Mouse (Mus musculus): ENCODE data around the gene Hoxa5. TPM values are rescaled to one million over a fixed set of nuclear protein-coding genes. Genes with fewer than 3 reads are reported as not detected.

Hoxa5 gene
- total RNA-seq (2021) = 1 to 10 TPM; 1.9 to 3.5 TPM
- long read RNA-seq, experiment 1 = 0 reads
- long read RNA-seq, experiment 2, partial matches to known transcripts = 0 of 1 reads
- long read RNA-seq, experiment 2, other reads (novel, unspliced or antisense) = 1 of 1 reads

DNA sequence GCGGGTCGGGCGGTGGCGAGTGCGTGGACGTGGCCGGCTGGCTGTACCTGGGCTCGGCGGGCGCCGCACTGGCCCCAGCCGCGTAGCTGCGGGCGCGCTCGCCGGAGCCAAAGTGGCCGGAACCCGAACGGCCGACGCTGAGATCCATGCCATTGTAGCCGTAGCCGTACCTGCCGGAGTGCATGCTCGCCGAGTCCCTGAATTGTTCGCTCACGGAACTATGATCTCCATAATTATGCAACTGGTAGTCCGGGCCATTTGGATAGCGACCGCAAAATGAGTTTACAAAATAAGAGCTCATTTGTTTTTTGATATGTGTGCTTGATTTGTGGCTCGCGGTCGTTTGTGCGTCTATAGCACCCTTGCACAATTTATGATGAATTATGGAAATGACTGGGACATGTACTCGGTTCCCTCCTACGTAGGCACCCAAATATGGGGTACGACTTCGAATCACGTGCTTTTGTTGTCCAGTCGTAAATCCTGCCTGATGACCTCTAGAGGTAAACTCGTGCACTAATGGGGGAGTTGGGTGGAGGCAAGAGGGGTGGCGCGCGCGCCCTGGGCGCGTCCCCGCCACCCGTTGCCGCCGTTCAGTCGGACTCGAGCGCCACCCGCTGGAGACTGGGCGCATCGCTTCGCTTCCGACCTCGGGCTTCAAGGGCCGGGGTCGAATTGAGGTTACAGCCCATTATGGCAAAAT is at the start of gene Hoxa5:
TSS of gene Hoxa5 (minus strand) at position 538 of the 703 bp plus-strand sequence.
- peak; percentile 71 for DNase-seq

DNA sequence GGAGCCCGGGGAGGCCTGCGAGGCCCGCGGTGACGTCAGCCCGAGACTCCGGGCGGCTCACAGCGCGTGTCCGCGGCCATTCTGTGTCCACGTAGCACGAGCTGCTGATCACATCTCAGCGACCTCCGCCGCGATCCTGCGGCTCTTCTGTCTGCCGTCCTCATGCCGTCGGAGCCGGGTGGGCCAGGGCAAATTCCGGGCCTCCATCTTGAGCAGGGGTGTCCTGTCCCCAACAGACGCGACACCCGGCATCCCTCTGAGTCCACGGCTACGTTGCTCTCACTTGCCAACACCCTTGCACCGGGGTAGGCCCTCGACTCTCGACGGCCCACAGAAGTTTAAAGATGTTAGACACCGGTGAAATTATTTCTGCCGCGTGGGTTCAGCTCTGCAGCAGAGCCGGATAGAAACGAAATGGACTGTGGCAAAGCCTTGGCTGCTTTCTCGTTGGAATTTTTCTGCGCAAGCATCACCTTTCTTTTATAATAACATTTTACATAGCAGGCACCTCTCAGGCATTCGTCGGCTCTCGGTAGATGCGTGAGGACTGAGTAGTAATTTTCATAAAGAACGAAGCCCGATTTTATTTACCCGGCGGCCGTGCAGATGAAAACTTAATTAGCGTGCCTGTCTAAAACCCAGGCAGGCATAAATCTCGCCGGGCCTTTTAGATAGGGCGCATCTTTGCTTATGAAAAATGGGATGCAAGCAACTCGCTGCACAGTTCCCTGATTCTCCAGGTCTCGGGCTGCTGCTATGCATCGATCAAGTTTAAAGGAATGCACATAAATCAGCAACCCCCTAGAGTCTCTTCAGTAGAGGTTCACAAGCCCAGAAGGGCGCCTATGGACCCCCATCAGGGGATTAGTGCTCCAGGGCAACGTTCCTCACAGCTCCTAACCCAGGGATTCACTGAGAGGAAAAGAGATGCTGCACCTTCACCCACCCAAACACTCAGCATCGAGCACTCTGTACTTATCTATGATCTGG is 49.4 kb upstream of the Hoxa5 start:
- DNase-seq = no peak

DNA sequence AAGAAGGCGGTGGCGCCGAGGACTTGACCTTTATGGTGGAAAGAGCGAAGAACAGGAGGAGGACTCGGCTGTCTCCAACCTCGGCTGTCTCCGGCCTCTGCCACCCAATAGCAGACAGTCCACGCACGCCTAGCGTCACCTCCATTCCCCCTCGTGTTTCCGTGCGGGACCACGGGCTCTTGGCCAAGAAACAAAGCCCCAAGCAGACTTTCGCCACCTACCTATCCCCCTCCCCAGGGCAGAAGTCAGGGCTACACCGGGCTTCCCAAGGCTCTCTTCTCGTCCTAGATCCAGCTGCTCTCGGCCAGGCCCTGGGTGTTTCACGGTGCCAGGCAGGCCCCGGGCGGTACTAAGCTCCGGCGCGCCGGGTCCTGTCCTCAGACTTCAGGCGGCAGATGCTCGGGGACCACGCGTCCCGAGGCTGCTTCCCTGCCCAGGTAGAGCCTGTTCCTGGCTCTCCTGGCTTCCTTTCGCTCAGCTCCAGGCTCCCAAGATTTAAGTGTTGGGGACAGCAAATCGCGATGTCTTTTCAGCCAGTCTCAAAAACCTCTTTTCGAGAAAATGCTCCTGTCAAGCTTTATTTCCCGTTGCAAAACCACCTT is 48.5 kb upstream of the Hoxa5 start:
- no peak for DNase-seq

DNA sequence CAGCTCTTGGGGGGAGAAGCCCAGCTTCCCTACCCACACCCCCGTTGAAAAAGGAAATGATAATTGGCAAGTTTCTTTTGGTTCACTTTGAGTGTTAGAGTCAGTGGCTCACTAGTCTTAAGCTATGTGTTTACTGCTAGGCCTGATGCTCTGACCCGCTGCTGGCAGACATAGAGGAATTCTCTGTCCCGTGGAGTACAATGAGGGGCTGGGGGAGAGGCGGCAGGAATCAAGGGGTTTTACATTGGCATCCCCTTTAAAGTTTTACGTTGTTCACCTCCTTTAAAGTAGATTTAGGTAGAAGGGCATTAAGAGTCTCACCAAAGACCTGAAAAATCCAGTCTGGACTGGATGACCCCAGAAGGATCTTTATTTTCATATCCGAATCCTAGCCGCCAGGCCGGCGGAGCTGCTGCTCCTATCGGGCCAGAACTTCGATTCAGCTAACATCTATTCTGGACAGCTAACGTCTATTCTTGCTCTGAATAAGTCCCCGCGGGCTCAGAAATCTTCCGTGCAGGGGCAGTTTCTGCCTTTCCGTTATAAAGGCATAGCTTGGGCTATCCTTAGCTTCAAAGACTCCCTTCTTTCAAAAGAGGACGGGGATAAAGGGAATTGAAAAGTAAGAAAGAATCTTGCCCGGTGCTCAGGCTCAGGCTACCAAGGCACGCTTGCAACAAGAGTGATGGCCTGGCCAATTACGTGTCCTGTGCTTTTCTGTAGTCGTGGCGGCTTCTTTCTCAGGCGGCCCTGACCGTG is 47.8 kb upstream of the Hoxa5 start:
- DNase-seq = no peak

- DNase-seq = no peak
Measured at GRCm38 (mm10) chr6:52251177-52251879, 46.9 kb upstream of the Hoxa5 start.

DNA sequence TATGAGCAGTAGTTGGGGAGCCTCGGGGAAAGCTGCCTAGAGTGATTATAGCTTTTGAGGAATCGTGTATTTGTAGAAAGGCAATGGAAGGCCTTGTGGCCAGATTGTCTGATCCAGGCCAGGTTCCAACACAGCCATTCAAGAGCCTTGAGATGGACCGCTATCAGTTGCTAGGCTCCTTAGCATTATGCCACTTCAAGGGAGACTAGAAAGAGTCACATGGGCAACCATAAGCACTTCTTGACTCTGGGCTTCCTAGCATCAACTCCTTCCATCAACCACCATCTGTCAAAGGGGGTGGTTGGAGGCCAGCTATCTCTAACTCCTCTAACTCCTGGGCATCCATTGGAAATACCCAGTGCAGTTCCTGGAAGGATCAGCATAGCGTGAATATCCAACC is 45.4 kb upstream of the Hoxa5 start:
- DNase-seq = no peak

DNA sequence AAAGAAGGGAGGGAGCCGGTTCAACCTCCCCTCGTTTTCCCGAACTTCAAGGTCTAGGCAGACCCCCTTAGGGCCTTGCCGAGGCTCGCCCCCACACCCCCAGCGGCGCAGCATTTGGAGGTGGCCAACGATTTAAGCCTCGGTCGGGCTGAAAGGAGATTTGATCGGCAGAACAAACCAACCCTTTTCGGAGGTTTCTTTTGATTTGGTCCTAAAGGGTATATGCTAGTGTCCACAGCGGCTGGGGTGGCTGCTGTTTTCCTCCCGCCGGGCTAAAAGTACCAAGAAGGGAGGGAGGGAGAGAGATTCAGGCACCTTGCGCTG is 45.0 kb upstream of the Hoxa5 start:
- DNase-seq = no peak

DNA sequence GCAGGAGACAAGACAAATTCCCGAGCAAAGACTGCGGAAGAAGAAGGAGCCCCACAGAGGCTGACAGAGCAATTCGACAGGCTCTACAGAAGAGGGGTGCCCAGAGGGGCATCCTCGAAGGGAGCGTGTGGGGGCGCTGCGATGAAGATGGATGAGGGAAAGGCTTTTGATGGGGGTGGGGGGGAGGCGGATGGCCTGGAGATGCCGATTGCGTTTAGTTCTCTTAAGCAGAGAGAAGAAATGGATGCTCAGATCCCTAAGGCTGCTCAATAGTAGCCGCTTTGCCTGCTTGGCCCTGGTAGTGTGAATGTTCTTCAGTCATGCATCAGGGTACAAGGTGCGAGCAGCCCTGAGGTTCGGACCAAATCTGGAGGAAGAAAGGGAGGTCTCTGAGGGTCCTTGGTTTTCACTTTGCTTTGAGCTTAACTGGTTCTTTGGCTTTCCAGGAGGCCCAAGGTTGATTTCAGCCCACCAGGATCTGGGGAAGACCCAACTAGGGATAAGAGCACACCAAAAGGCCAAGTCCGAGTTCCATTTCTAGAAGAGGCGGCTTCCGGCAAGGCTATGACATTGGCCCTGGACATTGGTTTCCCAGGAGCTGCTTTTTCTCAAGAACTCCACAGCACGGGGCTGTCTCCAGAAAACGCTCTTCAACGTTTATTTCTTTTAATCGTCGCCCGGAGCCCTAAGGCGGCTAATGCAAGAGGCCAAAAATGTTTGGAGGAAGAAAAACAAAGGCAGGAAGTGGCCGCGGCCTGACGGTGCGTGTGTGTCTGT is 44.4 kb upstream of the Hoxa5 start:
- no peak for DNase-seq

GRCm38 (mm10) chr6:52247766-52248637 is 43.6 kb upstream of the Hoxa5 start:
- DNase-seq = peak; percentile 5

DNA sequence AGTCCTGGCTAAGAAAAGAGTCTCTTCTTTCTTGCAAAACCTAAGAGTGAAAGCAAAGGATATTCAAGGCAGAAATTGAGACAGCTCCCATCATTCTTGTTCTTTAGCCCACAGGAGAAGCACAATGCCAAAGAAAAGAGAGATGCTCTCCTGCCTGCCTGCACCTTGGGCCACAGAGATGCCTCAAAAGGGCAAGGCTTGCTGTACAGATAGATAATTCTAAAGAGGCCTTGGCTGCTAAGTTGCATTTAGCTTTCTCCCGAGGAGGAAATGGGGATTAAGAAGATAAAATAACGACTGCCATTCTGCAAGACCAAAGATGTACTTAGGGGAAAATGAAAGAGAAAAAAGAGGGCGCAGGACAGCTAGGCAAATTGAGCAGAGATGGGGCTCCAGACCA is 42.5 kb upstream of the Hoxa5 start:
- peak; percentile 3 for DNase-seq

DNA sequence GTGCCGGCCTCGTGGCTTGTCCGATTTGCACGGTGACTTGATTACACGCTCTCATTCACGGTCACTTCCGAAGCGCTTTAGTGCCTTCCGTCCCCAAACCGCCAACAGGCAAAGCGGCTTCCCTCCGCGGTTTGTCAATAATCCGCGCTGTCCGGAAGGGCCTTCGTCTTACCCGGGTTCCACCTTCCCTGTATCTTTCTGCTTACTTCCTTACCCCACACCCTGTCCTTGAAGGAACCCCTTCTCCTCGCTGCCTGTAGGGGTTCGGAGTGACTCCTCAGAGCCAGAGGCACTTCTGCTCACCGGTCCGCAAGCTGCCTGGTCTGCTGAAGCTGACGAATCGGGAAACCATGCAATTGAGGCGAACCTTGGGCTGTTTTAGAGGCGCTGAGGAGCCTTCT is 42.0 kb upstream of the Hoxa5 start:
- DNase-seq = no peak

- DNase-seq = no peak
Measured at GRCm38 (mm10) chr6:52245757-52246142, 41.4 kb upstream of the Hoxa5 start, which contains the start of gene Hoxa11. TSS of gene Hoxa11 (minus strand) at chr6:52245810.

DNA sequence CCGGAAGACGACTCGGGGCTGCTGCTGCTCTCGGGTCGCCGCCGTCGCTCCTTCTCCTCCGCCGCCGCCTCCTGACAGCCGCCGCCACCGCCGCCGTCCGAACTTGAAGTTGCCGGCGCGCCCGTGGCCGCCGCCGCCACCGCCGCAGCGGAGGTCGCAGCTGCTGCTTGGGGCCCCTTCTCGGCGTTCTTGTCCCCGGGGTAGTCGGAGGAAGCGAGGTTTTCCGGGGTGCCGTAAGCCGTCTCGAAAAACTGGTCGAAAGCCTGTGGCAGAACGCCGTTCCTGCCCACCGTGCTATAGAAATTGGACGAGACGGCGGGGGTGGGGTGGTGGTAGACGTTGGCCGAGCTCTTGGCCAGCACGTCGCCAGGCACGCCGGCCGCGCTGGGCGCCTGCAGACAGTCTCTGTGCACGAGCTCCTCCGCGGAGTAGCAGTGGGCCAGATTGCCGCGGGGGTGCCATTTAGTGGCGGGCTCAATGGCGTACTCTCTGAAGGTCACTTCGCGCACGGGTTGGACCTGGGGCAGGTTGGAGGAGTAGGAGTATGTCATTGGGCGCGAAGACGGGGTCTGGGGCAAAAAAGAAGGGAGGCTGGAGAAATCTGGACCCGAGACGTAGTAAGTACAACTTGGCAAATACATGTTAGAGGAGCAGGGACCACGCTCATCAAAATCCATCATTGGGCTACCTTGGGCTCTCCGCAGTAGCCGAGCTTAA is 40.8 kb upstream of the Hoxa5 start:
- no peak for DNase-seq

GRCm38 (mm10) chr6:52244471-52245039 is 40.2 kb upstream of the Hoxa5 start:
- peak; percentile 34 for DNase-seq

DNA sequence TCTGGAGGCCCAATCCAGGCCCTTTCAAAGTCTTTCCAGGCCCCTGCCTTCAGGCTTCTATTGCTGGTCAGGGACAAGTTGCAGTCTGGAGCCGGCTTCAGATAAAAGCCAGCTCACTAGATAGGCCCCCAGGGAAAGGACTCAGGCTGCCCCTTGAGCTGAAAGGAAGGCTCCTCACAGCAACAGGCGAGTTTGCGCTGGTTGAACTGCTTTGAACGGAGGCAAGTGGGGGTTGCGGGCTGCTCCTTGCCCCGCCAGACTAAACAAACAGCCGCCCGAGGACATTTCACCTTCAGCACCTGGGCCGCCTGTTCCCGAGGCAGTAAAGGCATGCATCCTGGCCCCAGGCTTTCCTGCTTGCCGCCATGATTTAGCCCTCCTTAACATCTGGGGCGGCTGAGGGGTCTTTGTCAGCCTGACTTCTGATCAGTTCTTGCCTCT is 39.3 kb upstream of the Hoxa5 start:
- DNase-seq = peak; percentile 4

GRCm38 (mm10) chr6:52242801-52243332 is 38.5 kb upstream of the Hoxa5 start:
- DNase-seq = peak; percentile 4

DNA sequence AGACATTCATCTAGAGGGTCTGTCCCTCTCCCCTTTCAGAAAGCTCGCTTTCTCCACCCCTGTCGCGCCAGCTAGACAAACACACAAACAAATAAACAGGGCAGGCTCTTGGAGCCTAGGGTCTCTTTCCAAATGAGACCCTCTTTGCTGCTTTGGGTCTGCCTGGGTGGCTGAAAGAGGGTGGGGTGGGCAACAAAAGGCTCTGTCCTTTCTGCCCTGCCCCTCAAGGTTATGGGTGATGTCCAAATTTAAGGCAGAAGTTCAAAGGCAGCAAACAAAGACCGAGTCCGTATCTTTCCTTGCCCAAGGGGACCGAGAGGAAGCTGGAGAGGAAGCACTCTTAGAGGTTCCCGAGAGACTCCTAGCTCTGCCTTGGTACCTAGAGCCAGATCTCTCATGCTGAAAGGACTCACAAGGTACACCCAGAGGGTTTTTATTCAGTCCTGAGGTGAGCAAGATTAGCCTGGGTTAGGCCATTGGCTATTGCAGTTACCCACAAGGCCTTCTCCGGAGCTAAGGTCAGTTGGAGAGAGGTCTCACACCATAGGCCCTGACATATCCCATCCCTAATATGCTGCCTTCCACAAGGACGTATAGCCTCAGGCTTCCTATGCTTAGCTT is 36.7 kb upstream of the Hoxa5 start:
- DNase-seq = no peak
